Mouse (Mus musculus): ENCODE measurements around the gene Ampd3. TPM values are rescaled to one million over a fixed set of nuclear protein-coding genes. Genes with fewer than 3 reads are reported as not detected.

Ampd3 gene
- polyA plus RNA-seq, 1 experiment from 2014 or later, result 11.9 TPM

DNA sequence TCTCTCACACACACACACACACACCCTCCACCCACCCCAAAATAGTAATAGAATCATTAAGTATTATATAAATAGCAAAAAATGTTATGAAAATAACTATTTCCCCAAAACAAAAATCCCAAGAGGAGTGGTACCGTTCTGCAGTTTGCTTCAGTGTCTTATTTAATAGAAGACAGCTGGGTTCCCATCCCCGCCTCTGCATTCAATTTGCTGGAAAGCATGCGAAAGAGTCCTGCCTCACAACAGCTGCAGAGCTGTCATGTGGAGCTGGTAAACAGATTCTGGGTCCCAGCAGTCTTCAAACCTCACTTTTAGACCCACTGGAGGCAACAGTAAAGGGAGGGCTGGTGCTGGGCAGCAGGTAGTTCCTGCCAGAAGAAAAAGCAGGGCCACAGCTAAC is 41.0 kb downstream of the Ampd3 start:
- H3K4me3 ChIP-seq, result no peak overlapping the region
- peaks cover 3% of the 10 kb centered on the region; the same call in 1 of the 2 replicates for H3K36me3 ChIP-seq
- peaks cover 11% of the 10 kb centered on the region; the same call in 1 of the 2 replicates for H3K4me1 ChIP-seq (replicated peaks)
- H3K27ac ChIP-seq (replicated peaks), result no peak overlapping the region
- no peak for ATAC-seq (ENCODE audit: low FRiP score, low read depth)
- no peaks in the 10 kb centered on the region for H3K27me3 ChIP-seq
- no peak overlapping the region for H3K9ac ChIP-seq
- no peaks in the 10 kb centered on the region for H3K9me3 ChIP-seq
- 39% methylated on average over 3 of the region's 3 CpGs for WGBS
- H3K4me2 ChIP-seq, result no peak overlapping the region

DNA sequence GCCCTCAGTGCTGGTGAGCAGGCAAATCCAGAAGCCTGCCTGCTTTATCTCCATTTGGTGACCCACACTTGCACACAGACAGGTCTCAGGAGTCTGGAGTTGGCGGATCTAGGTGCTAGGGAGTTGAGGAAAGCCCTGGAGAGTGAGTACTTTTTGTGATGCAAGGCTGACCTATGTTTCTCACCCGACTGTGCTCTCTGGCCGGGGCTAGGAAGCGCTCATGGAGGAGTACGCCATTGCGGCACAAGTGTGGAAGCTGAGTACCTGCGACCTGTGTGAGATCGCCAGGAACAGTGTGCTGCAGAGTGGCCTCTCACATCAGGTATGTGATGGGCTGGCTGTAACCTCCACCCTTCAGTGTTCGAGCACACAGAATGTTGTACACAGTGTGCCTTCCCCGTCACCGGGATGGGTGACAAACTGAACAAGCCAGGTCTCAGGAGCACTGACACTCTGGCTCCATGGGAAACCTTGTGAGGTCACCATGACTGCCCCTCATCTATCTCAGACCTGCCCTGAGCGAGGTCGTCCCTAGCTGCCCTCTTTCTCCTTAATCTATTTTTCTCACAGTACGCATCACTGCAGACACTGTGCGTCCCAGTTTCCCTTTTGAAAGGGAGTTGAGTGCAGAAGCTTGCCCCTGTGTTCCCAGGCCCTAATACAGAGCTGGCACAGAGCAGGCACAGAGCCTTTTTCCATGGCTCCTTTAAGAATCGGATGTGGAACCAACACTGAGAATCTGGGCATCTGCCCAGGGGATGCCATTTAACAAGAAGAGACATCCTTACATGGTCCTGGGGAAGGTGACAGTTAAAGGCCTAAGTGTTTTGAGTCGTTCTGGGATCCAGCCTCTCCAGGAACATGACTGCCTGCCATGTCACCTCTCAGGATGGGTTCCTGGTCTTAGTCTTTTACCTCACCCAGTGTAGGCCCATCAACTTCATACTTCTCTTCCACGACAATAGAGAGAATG is 41.9 kb downstream of the Ampd3 start:
- Histone ChIP-seq H3K27ac (replicated peaks) (no peak overlapping the region), H3K4me2 (no peak overlapping the region), H3K4me3 (no peak overlapping the region), H3K36me3 (peaks cover 3% of the 10 kb centered on the region; the same call in 1 of the 2 replicates), H3K9me3 (no peaks in the 10 kb centered on the region), H3K27me3 (no peaks in the 10 kb centered on the region), H3K4me1 (replicated peaks) (peaks cover 6% of the 10 kb centered on the region; the same call in 1 of the 2 replicates), H3K9ac (no peak overlapping the region)
- no peak for ATAC-seq (ENCODE audit: low FRiP score, low read depth)
- 81% methylated on average over 18 of the region's 18 CpGs for WGBS

DNA sequence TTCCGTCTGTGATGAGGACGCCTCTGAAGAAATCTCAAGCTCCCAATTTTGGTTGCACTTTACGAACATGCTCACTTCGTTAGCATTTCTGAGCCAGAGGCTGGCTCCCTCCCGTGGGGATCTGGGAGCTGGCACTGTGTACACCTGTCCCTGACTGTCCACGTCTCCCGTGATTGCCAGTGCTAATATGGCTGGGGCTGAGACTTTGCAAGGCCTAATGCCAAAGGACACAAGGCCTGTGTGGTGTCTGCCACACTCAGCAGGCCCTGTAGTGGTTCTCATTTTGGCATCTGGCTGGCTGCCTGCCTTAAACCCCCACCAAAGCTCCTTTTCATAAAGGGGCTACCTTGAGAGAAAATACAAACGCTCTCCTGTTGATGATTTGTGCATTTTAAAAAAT is 43.0 kb downstream of the Ampd3 start:
- H3K4me2 ChIP-seq, result no peak overlapping the region
- 78% methylated on average over 8 of the region's 8 CpGs for WGBS
- 0 out of 2 replicates have a peak, but pooled peaks cover 4% of the 10 kb centered on the region for H3K4me1 ChIP-seq (replicated peaks)
- H3K4me3 ChIP-seq, result no peak overlapping the region
- no peaks in the 10 kb centered on the region for H3K27me3 ChIP-seq
- no peak overlapping the region for H3K9ac ChIP-seq
- H3K27ac ChIP-seq (replicated peaks), result no peak overlapping the region
- peaks cover 3% of the 10 kb centered on the region; the same call in 1 of the 2 replicates for H3K36me3 ChIP-seq
- no peak for ATAC-seq (ENCODE audit: low FRiP score, low read depth)
- H3K9me3 ChIP-seq, result no peaks in the 10 kb centered on the region

DNA sequence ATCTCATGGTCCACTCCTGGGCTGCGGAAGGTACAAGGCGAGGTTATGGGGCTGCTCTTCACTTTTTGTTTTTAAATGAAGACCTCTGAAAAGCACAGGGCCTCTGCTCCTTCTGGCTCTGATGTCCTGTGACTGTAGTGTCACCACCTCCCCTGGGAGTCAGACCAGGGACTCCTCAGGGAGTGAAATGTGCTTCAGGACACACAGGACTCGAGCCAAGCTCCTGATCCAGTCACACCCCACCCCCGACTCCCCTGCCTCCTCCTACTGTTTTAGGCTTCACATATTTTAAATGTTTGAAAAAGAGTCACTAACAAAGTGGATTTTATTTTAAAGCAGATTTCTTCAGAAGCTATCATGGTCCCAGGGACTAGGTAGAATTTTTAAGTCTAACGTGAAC is 43.5 kb downstream of the Ampd3 start:
- H3K27ac ChIP-seq (replicated peaks), result no peak overlapping the region
- H3K9me3 ChIP-seq, result no peaks in the 10 kb centered on the region
- no peak for ATAC-seq (ENCODE audit: low FRiP score, low read depth)
- no peak overlapping the region for H3K9ac ChIP-seq
- H3K4me1 ChIP-seq (replicated peaks), result 0 out of 2 replicates have a peak, but pooled peaks cover 4% of the 10 kb centered on the region
- H3K4me2 ChIP-seq, result no peak overlapping the region
- no peaks in the 10 kb centered on the region for H3K27me3 ChIP-seq
- peaks cover 3% of the 10 kb centered on the region; the same call in 1 of the 2 replicates for H3K36me3 ChIP-seq
- no peak overlapping the region for H3K4me3 ChIP-seq
- 89% methylated on average over 5 of the region's 5 CpGs for WGBS

DNA sequence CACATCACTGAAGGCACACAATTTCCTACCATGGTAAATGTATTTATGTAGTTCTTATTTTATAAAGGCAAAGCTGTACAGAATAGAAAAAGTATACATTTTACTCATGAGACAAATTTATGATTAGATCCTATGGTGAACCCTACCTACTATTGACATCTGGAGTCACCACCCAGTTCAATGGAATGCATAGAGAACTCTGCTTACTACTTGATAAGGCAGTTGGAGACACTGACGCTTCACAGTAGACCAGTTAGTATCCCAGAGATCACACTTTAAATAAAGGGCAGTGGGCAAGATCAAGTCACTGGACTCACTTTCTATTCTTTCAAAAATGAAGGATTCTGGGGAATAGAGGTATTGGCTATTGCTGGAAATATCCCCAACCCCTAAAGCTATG is 46.0 kb downstream of the Ampd3 start:
- no peak for ATAC-seq (ENCODE audit: low FRiP score, low read depth)
- H3K27ac ChIP-seq (replicated peaks), result no peak overlapping the region
- H3K4me1 ChIP-seq (replicated peaks), result 0 out of 2 replicates have a peak, but pooled peaks cover 4% of the 10 kb centered on the region
- 93% methylated on average over 1 of the region's 1 CpGs for WGBS
- H3K27me3 ChIP-seq, result no peaks in the 10 kb centered on the region
- H3K9me3 ChIP-seq, result no peaks in the 10 kb centered on the region
- no peak overlapping the region for H3K9ac ChIP-seq
- no peak overlapping the region for H3K4me3 ChIP-seq
- no peak overlapping the region for H3K4me2 ChIP-seq
- peaks cover 3% of the 10 kb centered on the region; the same call in 1 of the 2 replicates for H3K36me3 ChIP-seq

DNA sequence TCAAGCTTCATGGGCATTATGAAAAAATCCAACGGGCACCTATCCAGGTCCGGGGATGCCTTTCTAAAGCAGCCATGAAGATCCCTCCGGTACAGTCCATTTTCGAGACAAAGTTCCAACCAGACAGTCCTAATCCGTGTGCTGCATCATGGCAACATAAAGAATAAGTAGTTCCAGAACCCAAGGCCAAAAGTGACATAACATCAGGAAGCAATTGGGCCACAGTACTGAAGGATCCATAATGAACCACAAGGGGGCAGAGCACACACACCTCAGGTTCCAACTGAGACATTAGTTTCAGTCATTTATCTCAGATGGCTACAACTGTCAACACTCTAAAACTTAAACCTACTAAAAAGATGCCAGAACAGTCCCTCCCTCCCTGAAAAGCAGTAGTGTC is 48.0 kb downstream of the Ampd3 start:
- H3K4me3 ChIP-seq, result no peak overlapping the region
- no peak for ATAC-seq (ENCODE audit: low FRiP score, low read depth)
- 79% methylated on average over 5 of the region's 5 CpGs for whole genome bisulfite sequencing
- no peaks in the 10 kb centered on the region for H3K9me3 ChIP-seq
- no peak overlapping the region for H3K27ac ChIP-seq (replicated peaks)
- H3K4me1 ChIP-seq (replicated peaks), result 0 out of 2 replicates have a peak, but pooled peaks cover under 1% of the 10 kb centered on the region
- H3K9ac ChIP-seq, result no peak overlapping the region
- no peaks in the 10 kb centered on the region for H3K27me3 ChIP-seq
- no peak overlapping the region for H3K4me2 ChIP-seq
- peaks cover 3% of the 10 kb centered on the region; the same call in 1 of the 2 replicates for H3K36me3 ChIP-seq

DNA sequence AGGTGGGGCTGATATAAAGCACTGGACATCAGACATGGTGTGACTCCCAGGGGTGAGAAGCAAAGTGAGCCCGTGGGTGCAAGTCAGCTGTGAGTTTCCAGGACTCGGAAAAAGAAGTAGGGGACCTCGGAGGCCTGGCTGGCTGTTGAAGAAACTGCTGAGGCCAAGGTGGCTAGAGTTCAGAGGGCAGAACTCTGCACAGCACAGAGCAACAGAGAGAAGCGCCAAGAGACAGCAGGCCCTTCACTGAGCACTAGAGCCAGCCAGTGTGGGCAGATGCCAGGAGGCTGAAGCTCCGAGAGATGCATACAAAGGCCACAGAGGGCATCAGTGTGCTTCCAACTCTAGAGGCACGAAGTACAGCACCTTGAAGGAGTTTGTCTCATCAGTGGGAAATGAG is 50.2 kb downstream of the Ampd3 start:
- Histone ChIP-seq H3K9me3 (no peaks in the 10 kb centered on the region), H3K27me3 (no peaks in the 10 kb centered on the region), H3K4me3 (no peak overlapping the region), H3K27ac (replicated peaks) (no peak overlapping the region), H3K4me2 (no peak overlapping the region), H3K36me3 (0 out of 2 replicates have a peak, but pooled peaks cover 6% of the 10 kb centered on the region), H3K4me1 (replicated peaks) (peaks cover 7% of the 10 kb centered on the region; the same call in 1 of the 2 replicates), H3K9ac (no peak overlapping the region)
- ATAC-seq (ENCODE audit: low FRiP score, low read depth), result no peak
- 81% methylated on average over 6 of the region's 6 CpGs for WGBS

DNA sequence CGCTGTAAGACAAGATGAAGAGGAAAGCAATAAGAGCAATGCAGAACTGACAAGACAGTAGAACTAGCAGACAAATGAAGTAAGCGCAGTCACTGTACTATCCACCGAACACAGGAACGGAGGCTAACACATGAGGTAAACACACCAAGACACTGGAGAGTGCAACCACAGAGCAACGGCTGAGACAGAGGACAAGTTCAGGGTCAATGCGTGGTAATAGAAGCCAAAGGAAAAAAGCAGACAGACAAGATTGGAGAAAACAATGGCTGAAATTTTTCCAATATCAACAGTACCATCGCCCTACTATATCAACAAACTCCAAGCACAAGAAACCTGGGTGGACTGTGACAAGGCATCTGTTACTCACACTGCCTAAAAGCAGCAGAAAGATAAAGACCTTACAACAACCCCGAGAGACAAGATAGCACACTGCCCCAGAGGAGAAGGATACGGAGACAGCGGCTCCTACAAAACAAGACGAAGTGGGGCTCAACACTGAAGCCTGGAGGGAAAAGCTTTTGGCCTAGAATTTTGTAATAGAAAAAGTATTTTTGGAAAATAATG is 50.9 kb downstream of the Ampd3 start:
- Histone ChIP-seq H3K27me3 (no peaks in the 10 kb centered on the region), H3K4me1 (replicated peaks) (peaks cover 7% of the 10 kb centered on the region; the same call in 1 of the 2 replicates), H3K9me3 (no peaks in the 10 kb centered on the region), H3K4me3 (no peak overlapping the region), H3K4me2 (no peak overlapping the region), H3K9ac (no peak overlapping the region), H3K36me3 (0 out of 2 replicates have a peak, but pooled peaks cover 6% of the 10 kb centered on the region), H3K27ac (replicated peaks) (no peak overlapping the region)
- ATAC-seq (ENCODE audit: low FRiP score, low read depth), result no peak
- WGBS, result 90% methylated on average over 11 of the region's 11 CpGs

DNA sequence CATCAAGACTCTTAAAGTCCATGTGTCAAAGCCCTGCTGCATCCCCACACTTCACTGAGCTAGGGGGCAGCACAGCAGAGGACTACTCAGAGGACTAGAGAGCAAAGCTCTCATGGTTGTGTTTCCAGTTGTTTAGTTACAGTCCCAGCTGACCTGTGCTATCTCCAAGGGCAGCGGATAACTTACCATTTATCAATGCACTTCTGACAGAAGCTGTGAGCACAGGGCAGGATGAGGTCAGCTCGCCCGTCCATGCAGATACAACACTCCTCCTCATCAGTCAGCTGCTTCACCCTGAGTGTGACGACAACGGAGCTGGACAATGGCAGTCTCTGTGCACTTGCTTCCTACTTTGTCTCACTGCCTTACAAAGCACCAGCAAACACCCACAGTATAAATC is 53.1 kb downstream of the Ampd3 start:
- peaks cover 11% of the 10 kb centered on the region for H3K36me3 ChIP-seq
- H3K9ac ChIP-seq, result no peak overlapping the region
- H3K4me2 ChIP-seq, result no peak overlapping the region
- H3K4me3 ChIP-seq, result no peak overlapping the region
- H3K27ac ChIP-seq (replicated peaks), result peak overlapping the region; percentile 50; the same call in 1 of the 2 replicates
- peaks cover 7% of the 10 kb centered on the region; the same call in 1 of the 2 replicates for H3K4me1 ChIP-seq (replicated peaks)
- no peak for ATAC-seq (ENCODE audit: low FRiP score, low read depth)
- no peaks in the 10 kb centered on the region for H3K9me3 ChIP-seq
- 18% methylated on average over 5 of the region's 5 CpGs for WGBS
- no peaks in the 10 kb centered on the region for H3K27me3 ChIP-seq

DNA sequence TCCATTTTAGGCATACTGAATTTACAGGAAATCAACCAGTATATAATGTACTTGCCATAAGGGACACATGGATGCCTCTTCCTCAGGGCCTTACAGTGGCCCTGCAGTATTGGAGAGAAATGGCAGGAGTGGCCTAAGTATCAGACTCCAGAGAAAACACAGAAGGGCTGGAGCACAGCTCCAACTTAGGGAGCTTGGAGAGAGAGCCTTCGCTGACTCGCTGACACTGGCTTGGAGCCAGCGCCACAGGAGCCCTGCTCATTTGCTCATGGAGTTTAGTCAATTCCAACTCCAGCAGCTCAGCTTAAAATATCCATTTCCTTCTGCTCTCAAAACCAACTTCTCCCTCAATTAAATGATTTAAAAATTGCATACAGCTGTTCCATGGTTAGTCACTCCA is 53.6 kb downstream of the Ampd3 start:
- ATAC-seq (ENCODE audit: low FRiP score, low read depth), result no peak; the same call in 1 of the 2 replicates
- no peaks in the 10 kb centered on the region for H3K27me3 ChIP-seq
- no peak overlapping the region for H3K4me3 ChIP-seq
- H3K36me3 ChIP-seq, result peaks cover 13% of the 10 kb centered on the region
- H3K9ac ChIP-seq, result no peak overlapping the region
- peaks cover 7% of the 10 kb centered on the region; the same call in 1 of the 2 replicates for H3K4me1 ChIP-seq (replicated peaks)
- WGBS, result 50% methylated on average over 3 of the region's 3 CpGs
- H3K27ac ChIP-seq (replicated peaks), result peak overlapping the region; percentile 50; the same call in 1 of the 2 replicates
- H3K9me3 ChIP-seq, result no peaks in the 10 kb centered on the region
- H3K4me2 ChIP-seq, result no peak overlapping the region

DNA sequence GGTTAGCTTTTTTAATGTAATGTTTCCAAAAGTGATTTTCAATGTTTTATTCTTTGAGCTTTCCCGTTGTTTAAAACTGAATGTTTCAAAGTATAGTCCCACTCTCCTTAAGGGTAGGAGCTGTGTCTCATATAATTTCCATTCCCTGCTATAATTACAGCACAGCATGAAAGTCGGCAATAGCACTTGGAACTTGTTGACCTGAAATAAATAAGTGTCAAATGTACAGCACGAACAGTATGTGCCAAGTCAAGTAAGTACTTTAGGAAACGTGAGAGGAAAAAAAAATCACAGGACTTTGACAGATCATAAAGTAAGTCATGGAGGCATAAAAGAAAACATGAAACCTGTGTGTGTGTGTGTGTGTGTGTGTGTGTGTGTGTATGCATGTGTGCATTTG is 54.0 kb downstream of the Ampd3 start:
- H3K4me3 ChIP-seq, result no peak overlapping the region
- H3K27me3 ChIP-seq, result no peaks in the 10 kb centered on the region
- no peak for ATAC-seq (ENCODE audit: low FRiP score, low read depth)
- H3K9me3 ChIP-seq, result no peaks in the 10 kb centered on the region
- peaks cover 7% of the 10 kb centered on the region; the same call in 1 of the 2 replicates for H3K4me1 ChIP-seq (replicated peaks)
- H3K27ac ChIP-seq (replicated peaks), result peak overlapping the region; percentile 50; the same call in 1 of the 2 replicates
- no peak overlapping the region for H3K4me2 ChIP-seq
- no peak overlapping the region for H3K9ac ChIP-seq
- WGBS, result 56% methylated on average over 4 of the region's 4 CpGs
- H3K36me3 ChIP-seq, result peaks cover 14% of the 10 kb centered on the region

DNA sequence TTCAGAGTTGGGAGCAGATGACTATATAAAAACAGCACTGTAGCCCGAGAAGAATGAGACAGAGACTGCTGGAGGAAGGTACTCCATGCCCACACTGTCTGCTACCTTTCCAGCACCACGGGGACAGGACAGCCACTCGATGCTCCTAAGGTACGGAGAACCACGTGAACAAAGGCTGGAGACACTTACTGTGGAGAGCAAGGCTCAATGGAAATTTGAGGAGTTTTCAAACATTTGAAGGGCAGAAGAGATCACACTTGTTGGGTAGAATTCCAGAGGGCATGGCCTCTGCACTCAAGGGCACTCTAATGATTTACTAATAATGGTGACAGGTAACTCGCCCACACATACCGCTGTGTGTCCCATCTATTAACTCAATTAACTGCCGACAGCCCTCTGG is 55.1 kb downstream of the Ampd3 start:
- H3K9ac ChIP-seq, result no peak overlapping the region
- ATAC-seq (ENCODE audit: low FRiP score, low read depth), result no peak
- WGBS, result 90% methylated on average over 8 of the region's 8 CpGs
- no peaks in the 10 kb centered on the region for H3K9me3 ChIP-seq
- no peaks in the 10 kb centered on the region for H3K27me3 ChIP-seq
- no peak overlapping the region for H3K4me3 ChIP-seq
- peaks cover 14% of the 10 kb centered on the region for H3K36me3 ChIP-seq
- no peak overlapping the region for H3K4me2 ChIP-seq
- peaks cover 7% of the 10 kb centered on the region; the same call in 1 of the 2 replicates for H3K4me1 ChIP-seq (replicated peaks)
- H3K27ac ChIP-seq (replicated peaks), result no peak overlapping the region

Data from hindbrain, embryonic 15.5 days (tissue).